Mouse (Mus musculus): ENCODE measurements around the gene Nup85. TPM values are rescaled to one million over a fixed set of nuclear protein-coding genes. Genes with fewer than 3 reads are reported as not detected.
A peak's percentile ranks its signal among the peaks of the same experiment; 100 is the strongest.

Nup85 gene
- total and polyA plus RNA-seq, 3 experiments, result 19.8 to 28.0 (median 20.2) TPM

DNA sequence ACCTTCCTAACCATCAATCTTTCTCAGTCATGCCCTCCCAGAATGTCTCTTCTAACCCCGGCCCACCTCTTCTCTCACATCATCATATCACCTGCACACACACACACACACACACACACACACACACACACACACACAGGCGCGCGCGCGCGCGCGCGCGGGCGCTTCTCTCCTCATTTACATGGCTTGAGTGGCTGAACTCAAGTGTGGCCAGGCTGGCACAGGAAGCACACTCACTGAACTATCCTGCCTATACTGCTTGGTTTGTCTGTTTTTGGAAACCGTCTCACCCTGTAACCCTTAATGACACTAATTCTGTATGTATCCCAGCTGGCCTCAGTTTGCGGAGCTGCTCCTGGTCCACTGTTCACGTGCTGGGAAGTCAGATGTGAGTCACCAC lies 36.5 kb downstream of the Nup85 start:
- H3K36me3 ChIP-seq (ENCODE audit: control insufficient read depth, insufficient read depth, low read length), result no peaks in the 10 kb centered on the region; the same call in 1 of the 2 replicates
- H3K4me3 ChIP-seq, result no peak overlapping the region
- H3K27ac ChIP-seq, result no peak overlapping the region
- 86% methylated on average over 15 of the region's 15 CpGs for WGBS
- peaks cover 9% of the 10 kb centered on the region for H3K4me1 ChIP-seq (ENCODE audit: control insufficient read depth, insufficient read depth, low read length)
- peaks cover 5% of the 10 kb centered on the region for H3K79me2 ChIP-seq (replicated peaks; ENCODE audit: control insufficient read depth, insufficient read depth, low read length)
- H3K9ac ChIP-seq (ENCODE audit: low read depth, low read length), result no peak overlapping the region
- no peak for TF ChIP-seq CTCF (IDR thresholded peaks at IDR 0.05)
- no peak for TF ChIP-seq POLR2A (IDR thresholded peaks at IDR 0.05; ENCODE audit: insufficient read depth, low read depth, low read length)
- TF ChIP-seq EP300 (IDR thresholded peaks at IDR 0.05; ENCODE audit: insufficient read depth, low read depth, low read length), result no peak
- intact Hi-C loops (cut with DNase I), result loop anchor here (5.0 kb wide), 1 partner anchor 188 kb away; no protein-coding TSS in a partner anchor
- no peaks in the 10 kb centered on the region for H3K27me3 ChIP-seq (ENCODE audit: control insufficient read depth, insufficient read depth, low read length)
- DNase-seq, result no peak

DNA sequence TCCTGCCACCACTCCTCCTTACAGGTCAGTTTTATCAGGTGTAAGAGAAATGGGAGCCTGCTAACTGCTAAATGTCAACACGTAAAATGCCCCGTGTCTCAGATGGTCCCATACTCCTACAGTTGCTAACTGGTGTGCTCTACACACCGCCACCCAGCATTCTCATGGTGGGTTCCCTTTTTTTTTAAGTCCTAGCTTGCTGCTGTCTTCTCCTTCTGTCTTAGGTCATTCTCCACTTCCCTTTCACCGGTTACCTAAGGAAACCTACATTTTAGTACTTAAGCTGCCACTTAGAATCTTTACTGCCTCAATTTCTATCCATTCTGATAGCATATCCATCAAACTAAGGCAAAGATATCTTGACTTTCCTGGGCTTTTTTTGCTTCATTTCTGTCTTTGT lies 36.9 kb downstream of the Nup85 start:
- DNase-seq, result no peak
- Histone ChIP-seq H3K36me3 (ENCODE audit: control insufficient read depth, insufficient read depth, low read length) (no peaks in the 10 kb centered on the region; the same call in 1 of the 2 replicates), H3K79me2 (replicated peaks; ENCODE audit: control insufficient read depth, insufficient read depth, low read length) (peaks cover 5% of the 10 kb centered on the region), H3K27me3 (ENCODE audit: control insufficient read depth, insufficient read depth, low read length) (no peaks in the 10 kb centered on the region), H3K9ac (ENCODE audit: low read depth, low read length) (no peak overlapping the region), H3K27ac (no peak overlapping the region), H3K4me1 (ENCODE audit: control insufficient read depth, insufficient read depth, low read length) (peaks cover 9% of the 10 kb centered on the region), H3K4me3 (no peak overlapping the region)
- TF ChIP-seq EP300 (IDR thresholded peaks at IDR 0.05; ENCODE audit: insufficient read depth, low read depth, low read length), result no peak
- TF ChIP-seq POLR2A (IDR thresholded peaks at IDR 0.05; ENCODE audit: insufficient read depth, low read depth, low read length), result no peak
- TF ChIP-seq CTCF (IDR thresholded peaks at IDR 0.05), result no peak
- intact Hi-C loops (cut with DNase I), result loop anchor here (5.0 kb wide), 1 partner anchor 189 kb away; no protein-coding TSS in a partner anchor
- 71% methylated on average over 4 of the region's 4 CpGs for WGBS

DNA sequence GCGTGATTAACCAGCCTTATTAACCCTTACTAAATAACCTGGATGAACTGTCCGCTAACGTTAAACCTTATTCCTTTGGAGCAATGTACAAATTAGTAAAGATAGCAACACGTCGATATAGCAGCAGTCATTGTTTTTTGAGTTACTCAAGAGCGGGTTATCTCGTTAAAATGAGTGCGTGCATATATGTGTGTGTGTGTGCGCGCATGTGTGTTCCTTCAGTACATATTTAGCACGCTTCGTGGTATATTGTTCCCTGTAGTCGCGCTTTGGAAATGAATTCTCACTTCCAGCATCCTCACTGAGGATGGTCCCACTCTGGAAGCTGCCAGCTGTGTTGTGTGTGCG lies 38.9 kb downstream of the Nup85 start:
- peak overlapping the region; percentile 69 for H3K4me3 ChIP-seq
- H3K27ac ChIP-seq, result peak overlapping the region; percentile 100
- WGBS, result 4% methylated on average over 15 of the region's 15 CpGs
- no peaks in the 10 kb centered on the region; the same call in 1 of the 2 replicates for H3K36me3 ChIP-seq (ENCODE audit: control insufficient read depth, insufficient read depth, low read length)
- no peak for TF ChIP-seq CTCF (IDR thresholded peaks at IDR 0.05)
- TF ChIP-seq POLR2A (IDR thresholded peaks at IDR 0.05; ENCODE audit: insufficient read depth, low read depth, low read length), result no peak
- TF ChIP-seq EP300 (IDR thresholded peaks at IDR 0.05; ENCODE audit: insufficient read depth, low read depth, low read length), result no peak
- H3K9ac ChIP-seq (ENCODE audit: low read depth, low read length), result peak overlapping the region; percentile 93
- intact Hi-C loops (cut with DNase I), result loop anchor here (2.0 to 5.0 kb wide), 2 partner anchors 38 to 191 kb away; partner anchors contain the start of gene Nup85
- no peak for DNase-seq
- H3K4me1 ChIP-seq (ENCODE audit: control insufficient read depth, insufficient read depth, low read length), result peaks cover 9% of the 10 kb centered on the region
- H3K27me3 ChIP-seq (ENCODE audit: control insufficient read depth, insufficient read depth, low read length), result no peaks in the 10 kb centered on the region
- H3K79me2 ChIP-seq (replicated peaks; ENCODE audit: control insufficient read depth, insufficient read depth, low read length), result peaks cover 3% of the 10 kb centered on the region

DNA sequence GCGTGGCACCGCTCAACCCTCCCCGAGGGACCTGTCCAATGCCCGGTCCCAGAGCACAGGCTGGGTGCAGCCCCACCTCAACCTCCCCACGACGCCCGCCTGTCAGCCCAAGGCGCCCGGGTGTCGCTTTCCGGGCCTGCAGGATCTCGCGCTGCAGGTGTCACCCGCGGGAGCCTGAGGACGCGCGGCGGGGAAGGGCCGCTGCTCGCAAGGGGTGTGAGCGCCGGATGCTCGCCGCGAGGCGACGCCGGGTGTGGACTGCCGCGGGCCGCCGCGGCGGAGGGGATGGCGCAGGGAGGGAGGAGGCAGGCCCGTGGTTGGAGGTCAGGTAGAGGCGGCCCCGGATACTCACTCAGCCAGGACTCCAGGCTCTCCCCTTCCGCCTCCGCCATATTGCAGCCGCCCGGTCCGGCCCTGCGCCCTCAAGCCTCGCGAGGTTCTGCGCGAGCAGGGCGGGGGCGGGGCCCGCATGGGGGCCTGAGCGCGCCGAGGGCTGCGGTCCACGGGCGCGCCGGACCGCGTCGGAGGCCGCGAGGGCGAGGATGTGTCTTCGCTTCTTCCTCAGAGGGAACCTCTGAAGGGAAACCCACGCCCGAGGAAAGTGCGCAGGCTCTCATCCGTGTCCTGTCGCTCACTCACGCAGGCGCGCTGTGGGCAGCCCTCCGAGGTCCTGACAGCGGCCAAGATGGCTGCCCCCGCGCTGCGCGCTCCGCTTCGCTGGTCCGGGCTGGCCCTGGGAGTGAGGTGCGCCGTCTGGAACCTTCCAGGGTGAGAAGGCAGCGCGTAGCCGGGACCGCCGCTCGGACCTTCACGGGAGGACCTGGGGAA lies 39.5 kb downstream of the Nup85 start, which contains the start of the genes Mrps7 and Gga3:
Gene Mrps7 (plus strand): TSS at position 450 of the 828 bp plus-strand sequence.
Gene Gga3 (minus strand): TSS at position 576 of the 828 bp plus-strand sequence.
- peak within 1 kb of the TSS; percentile 100 for H3K27ac ChIP-seq
- DNase-seq, result peak; percentile 97 to 98
- no peaks in the 10 kb centered on the region for H3K27me3 ChIP-seq (ENCODE audit: control insufficient read depth, insufficient read depth, low read length)
- H3K36me3 ChIP-seq (ENCODE audit: control insufficient read depth, insufficient read depth, low read length), result no peaks in the 10 kb centered on the region; the same call in 1 of the 2 replicates
- intact Hi-C loops (cut with DNase I), result loop anchor here (2.0 to 5.0 kb wide), 2 partner anchors 39 to 191 kb away; partner anchors contain the start of gene Nup85
- WGBS, result under 1% methylated on average over 92 of the region's 93 CpGs
- peaks cover 3% of the 10 kb centered on the region for H3K79me2 ChIP-seq (replicated peaks; ENCODE audit: control insufficient read depth, insufficient read depth, low read length)
- H3K4me1 ChIP-seq (ENCODE audit: control insufficient read depth, insufficient read depth, low read length), result peaks cover 9% of the 10 kb centered on the region
- peak within 1 kb of the TSS; percentile 69 for H3K4me3 ChIP-seq
- H3K9ac ChIP-seq (ENCODE audit: low read depth, low read length), result peak within 1 kb of the TSS; percentile 93
- TF ChIP-seq POLR2A (IDR thresholded peaks at IDR 0.05; ENCODE audit: insufficient read depth, low read depth, low read length) (peak; percentile 85), CTCF (IDR thresholded peaks at IDR 0.05) (0 out of 2 replicates have a peak, but pooled peaks have one; percentile 25), EP300 (IDR thresholded peaks at IDR 0.05; ENCODE audit: insufficient read depth, low read depth, low read length) (peak; percentile 83)

DNA sequence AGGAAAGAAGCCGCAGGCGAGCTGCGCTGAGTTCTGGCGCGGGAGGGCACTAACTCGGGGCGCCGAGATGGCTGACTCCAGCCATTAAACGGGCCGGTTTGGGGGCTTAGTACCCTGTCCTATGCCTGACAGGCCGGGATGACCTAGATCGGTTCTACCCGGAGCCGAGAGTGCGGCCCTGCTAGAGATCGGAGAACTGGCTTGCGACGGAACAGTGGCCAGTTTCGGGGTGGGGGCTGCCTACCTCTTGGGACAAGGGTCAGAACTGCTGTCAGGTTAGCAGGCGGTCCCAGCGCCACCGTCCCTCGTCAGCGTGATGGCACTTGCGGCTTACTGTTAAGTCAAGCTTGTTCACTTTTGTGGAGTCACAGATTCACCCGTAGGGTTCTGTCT lies 40.1 kb downstream of the Nup85 start:
- H3K27ac ChIP-seq, result peak overlapping the region; percentile 100
- peak overlapping the region; percentile 78 for H3K9ac ChIP-seq (ENCODE audit: low read depth, low read length)
- H3K4me1 ChIP-seq (ENCODE audit: control insufficient read depth, insufficient read depth, low read length), result peaks cover 9% of the 10 kb centered on the region
- TF ChIP-seq EP300 (IDR thresholded peaks at IDR 0.05; ENCODE audit: insufficient read depth, low read depth, low read length) (no peak), CTCF (IDR thresholded peaks at IDR 0.05) (no peak), POLR2A (IDR thresholded peaks at IDR 0.05; ENCODE audit: insufficient read depth, low read depth, low read length) (no peak)
- no peaks in the 10 kb centered on the region for H3K27me3 ChIP-seq (ENCODE audit: control insufficient read depth, insufficient read depth, low read length)
- H3K79me2 ChIP-seq (replicated peaks; ENCODE audit: control insufficient read depth, insufficient read depth, low read length), result peaks cover 3% of the 10 kb centered on the region
- H3K4me3 ChIP-seq, result peak overlapping the region; percentile 69
- intact Hi-C loops (cut with DNase I), result loop anchor here (5.0 kb wide), 1 partner anchor 192 kb away; no protein-coding TSS in a partner anchor
- no peaks in the 10 kb centered on the region; the same call in 1 of the 2 replicates for H3K36me3 ChIP-seq (ENCODE audit: control insufficient read depth, insufficient read depth, low read length)
- under 1% methylated on average over 26 of the region's 26 CpGs for WGBS
- DNase-seq, result no peak

Measured in heart, adult 2 months (tissue).